Mouse (Mus musculus) hindbrain, embryonic 10.5 days (tissue): Measurements from ENCODE around the gene Hebp1. TPM values are rescaled to one million over a fixed set of nuclear protein-coding genes. Genes with fewer than 3 reads are reported as not detected.
A peak's percentile ranks its signal among the peaks of the same experiment; 100 is the strongest.

Source experiments
- DNase-seq: peaks from one replicate; pipeline ENCODE4 v3.0.0-alpha.2; 2017; ENCODE audit warnings: low spot score
- H3K27ac ChIP-seq: fragments of 300-500 bp; sonication (generic); 2 replicates; pipeline ENCODE4 v1.5.1; 2016; ENCODE audit warnings: mild to moderate bottlenecking, moderate library complexity
- H3K27me3 ChIP-seq: fragments of 300-500 bp; sonication (generic); 2 replicates; pipeline ENCODE4 v1.6.1; 2016; ENCODE audit warnings: mild to moderate bottlenecking; ENCODE audit not compliant: poor library complexity, insufficient read depth, severe bottlenecking
- H3K36me3 ChIP-seq: fragments of 300-500 bp; sonication (generic); 2 replicates; pipeline ENCODE4 v1.6.1; 2016; ENCODE audit warnings: mild to moderate bottlenecking, moderate library complexity
- H3K4me1 ChIP-seq: fragments of 300-500 bp; sonication (generic); replicated peaks from 2 replicates; pipeline ENCODE4 v1.6.1; 2016; ENCODE audit warnings: mild to moderate bottlenecking
- H3K4me3 ChIP-seq: fragments of 300-500 bp; sonication (generic); 2 replicates; pipeline ENCODE4 v1.5.1; 2016; ENCODE audit warnings: mild to moderate bottlenecking, moderate library complexity
- H3K9me3 ChIP-seq: fragments of 300-500 bp; sonication (generic); 2 replicates; pipeline ENCODE4 v1.6.1; 2016; ENCODE audit warnings: mild to moderate bottlenecking, moderate library complexity
- WGBS: fragments of 180-500 bp; shearing (Covaris S2); methylation state at CpG from one replicate; pipeline ENCODE4 v1.1.7; 2016; 5-methylcytosine and 5-hydroxymethylcytosine counted together
- polyA plus RNA-seq: library from polyadenylated mRNA; unstranded; fragments of >200 nt; fragmentation: Nextera tagmentation; extraction: Ambion mirVana; gene quantifications from 2 replicates; pipeline ENCODE4 v1.2.1, GENCODE M21; 2016

Hebp1 gene
- polyA plus RNA-seq, result 6.3 and 9.0 TPM in 2 replicates

DNA sequence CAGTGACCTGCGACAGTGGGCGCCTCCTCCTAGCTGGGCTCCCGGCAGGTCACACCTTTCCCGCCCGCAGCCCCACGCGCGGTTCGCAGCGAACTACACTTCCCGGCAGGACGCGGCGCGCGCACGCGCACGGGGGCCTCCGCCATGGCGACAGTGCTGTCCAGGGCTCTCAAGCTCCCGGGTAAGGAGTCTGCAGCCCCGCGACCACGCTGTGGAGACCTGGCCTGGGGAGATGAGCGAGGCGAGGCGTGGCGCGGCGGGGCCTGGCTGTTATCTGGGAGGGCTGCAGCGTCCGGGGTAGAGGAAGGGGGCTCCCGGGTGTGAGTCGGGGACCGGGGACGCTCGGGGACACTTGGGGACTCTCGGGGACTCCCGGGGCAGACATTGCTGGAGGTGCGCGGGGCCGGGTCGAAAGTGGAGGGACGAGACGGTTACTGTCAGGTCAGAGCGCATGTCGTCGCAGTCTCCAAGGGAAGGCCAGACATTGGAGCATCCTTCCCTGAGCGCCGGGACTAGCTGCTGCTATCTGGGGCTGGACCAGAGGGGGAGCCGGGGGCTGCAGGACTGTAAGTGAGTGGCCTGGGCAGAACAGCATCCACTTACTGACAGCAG, at the start of gene Hebp1, which contains the start of gene Fam234b:
Gene Hebp1, minus strand, starts transcription at position 102 of the 612 bp plus-strand sequence.
Gene Fam234b, plus strand, starts transcription at position 57 of the 612 bp plus-strand sequence.
- no peaks in the 10 kb centered on the region for H3K36me3 ChIP-seq
- H3K9me3 ChIP-seq, result no peaks in the 10 kb centered on the region
- peak; percentile 82 for DNase-seq
- peaks cover 31% of the 10 kb centered on the region for H3K4me1 ChIP-seq
- WGBS, result under 1% methylated on average over 52 of the region's 52 CpGs
- H3K27ac ChIP-seq, result peak within 1 kb of the TSS; percentile 95
- peaks cover 16% of the 10 kb centered on the region; the same call in 1 of the 2 replicates for H3K27me3 ChIP-seq
- H3K4me3 ChIP-seq, result peak within 1 kb of the TSS; percentile 91

DNA sequence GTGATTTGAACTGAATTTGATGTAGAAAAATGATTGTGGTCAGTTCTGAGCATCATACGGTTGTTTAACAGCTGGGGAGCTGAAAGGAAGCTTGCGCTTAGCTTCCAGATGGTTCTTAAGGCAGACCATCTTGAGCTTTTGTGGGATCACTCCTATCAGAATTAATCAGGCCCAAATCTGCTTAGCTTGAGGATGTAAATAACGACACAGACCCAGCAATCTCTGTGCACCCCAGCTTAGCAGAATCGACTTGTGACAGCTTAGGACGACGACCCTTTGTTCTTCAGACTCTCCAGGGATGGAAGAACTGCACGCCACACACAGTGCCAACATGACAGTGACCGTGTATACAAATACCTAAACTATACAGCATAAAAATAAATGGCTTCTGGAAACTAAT, 47.8 kb upstream of the Hebp1 start:
- DNase-seq, result no peak
- 79% methylated on average over 8 of the region's 8 CpGs for WGBS
- Histone ChIP-seq H3K27ac (no peak overlapping the region), H3K27me3 (0 out of 2 replicates have a peak, but pooled peaks cover 3% of the 10 kb centered on the region), H3K9me3 (no peaks in the 10 kb centered on the region), H3K36me3 (no peaks in the 10 kb centered on the region), H3K4me1 (peaks cover 12% of the 10 kb centered on the region; the same call in 1 of the 2 replicates), H3K4me3 (no peak overlapping the region)

GRCm38 (mm10) chr6:135240361-135240760, 42.5 kb upstream of the Hebp1 start:
- H3K4me3 ChIP-seq, result no peak overlapping the region
- no peaks in the 10 kb centered on the region for H3K36me3 ChIP-seq
- H3K27ac ChIP-seq, result no peak overlapping the region
- H3K4me1 ChIP-seq, result peaks cover 17% of the 10 kb centered on the region; the same call in 1 of the 2 replicates
- no peak for DNase-seq
- H3K9me3 ChIP-seq, result no peaks in the 10 kb centered on the region
- no peaks in the 10 kb centered on the region for H3K27me3 ChIP-seq
- 95% methylated on average over 8 of the region's 8 CpGs for WGBS

DNA sequence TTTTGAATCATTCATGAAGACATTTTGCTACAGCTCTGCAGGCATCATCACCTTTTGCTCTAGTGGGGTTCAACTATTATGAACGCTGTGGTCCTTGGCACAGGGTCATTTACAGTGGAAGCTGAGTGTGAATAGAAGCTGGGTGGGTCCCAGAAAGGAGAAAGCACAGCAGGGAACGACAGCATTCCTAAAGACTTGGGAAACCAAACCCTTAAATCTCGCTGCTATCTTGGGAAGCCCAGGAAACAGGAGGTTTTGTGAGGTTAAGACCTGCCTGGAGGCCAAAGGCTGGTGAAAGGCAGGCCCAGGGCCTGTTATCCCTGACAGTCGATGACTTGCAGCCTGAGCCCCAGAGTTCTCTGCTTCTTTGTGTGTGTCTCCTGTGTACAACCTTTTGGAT, 40.4 kb upstream of the Hebp1 start:
- H3K9me3 ChIP-seq, result no peaks in the 10 kb centered on the region
- no peak overlapping the region for H3K4me3 ChIP-seq
- peaks cover 17% of the 10 kb centered on the region for H3K4me1 ChIP-seq
- H3K36me3 ChIP-seq, result peaks cover 12% of the 10 kb centered on the region
- 48% methylated on average over 4 of the region's 4 CpGs for WGBS
- no peak for DNase-seq
- no peaks in the 10 kb centered on the region for H3K27me3 ChIP-seq
- H3K27ac ChIP-seq, result no peak overlapping the region

DNA sequence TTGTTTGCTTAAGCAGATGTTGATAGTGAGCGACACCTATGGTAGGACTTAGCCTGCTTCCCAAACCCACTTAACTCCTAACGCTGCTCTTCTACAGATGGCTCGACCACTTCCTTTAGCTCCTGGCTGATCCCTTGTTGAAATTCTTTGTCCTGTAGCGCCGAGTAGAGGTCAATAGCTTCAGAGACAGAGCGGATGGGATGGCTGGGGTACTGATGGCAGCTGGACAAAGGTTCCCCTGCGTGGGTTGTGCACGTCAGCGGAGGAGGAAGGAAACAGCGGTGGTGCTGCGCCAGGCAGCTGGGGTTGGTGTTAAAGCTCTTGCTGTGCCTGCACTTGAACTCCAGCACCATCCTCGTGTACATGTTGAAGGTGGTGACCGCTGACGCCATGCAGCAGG, 39.5 kb upstream of the Hebp1 start:
- Histone ChIP-seq H3K27ac (no peak overlapping the region), H3K4me3 (no peak overlapping the region), H3K9me3 (no peaks in the 10 kb centered on the region), H3K27me3 (no peaks in the 10 kb centered on the region), H3K4me1 (peaks cover 25% of the 10 kb centered on the region), H3K36me3 (peaks cover 12% of the 10 kb centered on the region)
- DNase-seq, result no peak
- WGBS, result 81% methylated on average over 14 of the region's 14 CpGs

GRCm38 (mm10) chr6:135236576-135236975, 38.8 kb upstream of the Hebp1 start:
- Histone ChIP-seq H3K9me3 (no peaks in the 10 kb centered on the region), H3K4me3 (no peak overlapping the region), H3K4me1 (peaks cover 19% of the 10 kb centered on the region), H3K27ac (no peak overlapping the region), H3K27me3 (no peaks in the 10 kb centered on the region), H3K36me3 (peaks cover 14% of the 10 kb centered on the region)
- WGBS, result 85% methylated on average over 3 of the region's 3 CpGs
- DNase-seq, result no peak

DNA sequence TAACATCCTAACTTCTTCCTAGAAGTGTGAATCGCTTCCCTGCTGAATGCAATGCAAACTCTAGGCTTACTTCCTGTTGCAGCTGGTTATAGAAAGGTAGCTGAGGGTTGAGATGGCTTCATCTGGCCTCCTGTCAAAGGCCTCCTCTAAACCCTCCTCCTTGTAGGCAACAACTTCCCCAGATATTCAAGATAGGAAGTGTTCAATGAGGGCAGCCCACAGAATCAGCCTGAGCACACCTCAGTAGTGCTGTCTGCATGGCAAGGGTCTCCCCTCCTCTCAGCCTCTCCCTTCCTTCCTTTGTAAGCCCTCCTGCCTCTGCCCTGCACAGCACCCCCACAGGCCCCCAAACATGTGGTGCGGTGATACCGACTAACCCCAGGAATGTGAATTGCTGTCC, 37.9 kb upstream of the Hebp1 start:
- WGBS, result 98% methylated on average over 3 of the region's 3 CpGs

DNA sequence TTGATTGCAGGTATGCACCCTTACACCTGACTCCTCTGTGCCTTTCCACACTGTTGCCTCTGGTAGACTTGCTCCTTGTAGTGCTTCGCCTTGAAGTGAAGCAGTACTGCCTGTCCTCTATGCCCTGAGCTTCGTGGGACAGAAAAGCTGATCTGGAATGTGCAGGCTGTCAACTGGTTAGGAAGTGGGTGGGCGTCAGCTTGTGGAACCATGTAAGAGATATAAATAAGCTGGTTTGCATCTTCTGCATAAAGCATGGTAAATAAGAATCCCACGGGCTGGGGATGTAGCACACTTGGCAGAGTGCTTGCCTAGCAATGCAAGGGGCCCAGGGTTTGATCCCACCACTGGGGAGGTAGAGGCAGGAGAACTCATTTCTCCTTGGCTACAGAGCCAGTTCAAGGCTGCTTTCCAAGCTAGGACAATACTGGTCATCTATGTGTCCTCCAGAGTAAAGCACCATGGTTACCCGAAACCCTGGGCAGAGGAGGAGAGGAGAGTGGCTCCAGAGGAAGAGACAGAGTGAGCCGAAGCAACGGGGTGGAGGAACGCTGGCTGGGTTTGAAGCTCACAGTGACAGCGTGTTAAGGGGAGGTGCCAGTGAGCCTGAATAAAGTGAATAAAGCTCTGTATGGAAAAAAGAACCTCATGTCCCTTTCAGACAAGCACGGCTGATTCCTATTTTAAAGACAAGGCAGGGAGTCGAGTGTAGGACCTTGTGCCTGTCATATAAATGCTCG, 34.8 kb upstream of the Hebp1 start:
- DNase-seq, result no peak
- Histone ChIP-seq H3K4me3 (no peak overlapping the region), H3K27me3 (no peaks in the 10 kb centered on the region), H3K27ac (no peak overlapping the region), H3K36me3 (peaks cover 16% of the 10 kb centered on the region), H3K9me3 (no peaks in the 10 kb centered on the region), H3K4me1 (peaks cover 22% of the 10 kb centered on the region)
- 56% methylated on average over 12 of the region's 12 CpGs for WGBS

More for the DNA sequence above, 37.9 kb upstream of the Hebp1 start:
- Histone ChIP-seq H3K27ac (no peak overlapping the region), H3K27me3 (no peaks in the 10 kb centered on the region), H3K4me1 (peaks cover 14% of the 10 kb centered on the region), H3K36me3 (peaks cover 15% of the 10 kb centered on the region), H3K4me3 (no peak overlapping the region), H3K9me3 (no peaks in the 10 kb centered on the region)
- DNase-seq, result no peak

GRCm38 (mm10) chr6:135230586-135230985, 32.8 kb upstream of the Hebp1 start:
- peaks cover 18% of the 10 kb centered on the region for H3K4me1 ChIP-seq
- no peaks in the 10 kb centered on the region for H3K9me3 ChIP-seq
- H3K27ac ChIP-seq, result no peak overlapping the region
- peaks cover 28% of the 10 kb centered on the region for H3K36me3 ChIP-seq
- DNase-seq, result no peak
- H3K27me3 ChIP-seq, result no peaks in the 10 kb centered on the region
- no peak overlapping the region for H3K4me3 ChIP-seq
- WGBS, result 89% methylated on average over 6 of the region's 6 CpGs

DNA sequence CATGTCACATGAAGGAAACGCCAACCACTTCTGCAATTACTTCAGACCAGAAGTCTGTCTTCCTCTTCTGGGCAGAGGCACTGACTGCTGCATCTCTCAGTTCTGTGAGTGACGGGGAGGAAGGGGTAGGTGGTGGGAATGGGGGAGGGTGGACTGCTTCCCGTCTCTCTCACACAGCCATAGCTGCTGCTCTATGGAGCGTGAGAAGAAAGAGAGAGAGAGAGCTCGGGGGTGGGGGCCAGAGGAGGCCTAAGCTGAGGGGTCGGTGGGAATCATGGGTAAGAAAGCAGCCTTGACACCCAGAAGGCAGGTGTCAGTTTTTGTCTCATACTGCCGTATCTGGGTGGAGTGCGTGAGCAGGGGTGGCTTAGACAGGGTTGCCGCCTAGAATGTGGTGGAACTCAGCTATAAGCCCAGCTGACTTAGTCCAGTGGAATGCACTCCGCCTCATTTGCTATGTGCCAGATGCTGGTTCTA, 30.7 kb upstream of the Hebp1 start:
- no peak overlapping the region for H3K4me3 ChIP-seq
- H3K9me3 ChIP-seq, result no peaks in the 10 kb centered on the region
- H3K27me3 ChIP-seq, result no peaks in the 10 kb centered on the region
- H3K4me1 ChIP-seq, result peaks cover 33% of the 10 kb centered on the region
- DNase-seq, result peak; percentile 48
- peaks cover 23% of the 10 kb centered on the region; the same call in 1 of the 2 replicates for H3K36me3 ChIP-seq
- WGBS, result 44% methylated on average over 10 of the region's 10 CpGs
- H3K27ac ChIP-seq, result peak overlapping the region; percentile 41; the same call in 1 of the 2 replicates

GRCm38 (mm10) chr6:135223786-135224416, 26.1 kb upstream of the Hebp1 start:
- H3K27ac ChIP-seq, result no peak overlapping the region
- H3K36me3 ChIP-seq, result peaks cover 30% of the 10 kb centered on the region; the same call in 1 of the 2 replicates
- 62% methylated on average over 6 of the region's 6 CpGs for WGBS
- H3K4me3 ChIP-seq, result no peak overlapping the region
- no peaks in the 10 kb centered on the region for H3K27me3 ChIP-seq
- DNase-seq, result peak; percentile 6
- H3K4me1 ChIP-seq, result peaks cover 26% of the 10 kb centered on the region
- H3K9me3 ChIP-seq, result no peaks in the 10 kb centered on the region

GRCm38 (mm10) chr6:135219916-135220315, 22.1 kb upstream of the Hebp1 start:
- no peak for DNase-seq
- peaks cover 23% of the 10 kb centered on the region; the same call in 1 of the 2 replicates for H3K36me3 ChIP-seq
- H3K27me3 ChIP-seq, result no peaks in the 10 kb centered on the region
- 92% methylated on average over 5 of the region's 5 CpGs for WGBS
- H3K9me3 ChIP-seq, result no peaks in the 10 kb centered on the region
- no peak overlapping the region for H3K27ac ChIP-seq
- H3K4me1 ChIP-seq, result peaks cover 10% of the 10 kb centered on the region
- H3K4me3 ChIP-seq, result no peak overlapping the region
